Mouse (Mus musculus) brain, embryonic 14.5 days (tissue): Measurements from ENCODE around the gene Iqsec3.

Experiments used
- CTCF ChIP-seq: fragments of 200-500 bp; IDR thresholded peaks from 2 replicates; pipeline ENCODE4 v1.5.1; 2012; ENCODE audit warnings: inconsistent platforms, mild to moderate bottlenecking, moderate library complexity, borderline replicate concordance; ENCODE audit not compliant: insufficient read depth, insufficient read length; ENCODE audit errors: extremely low read depth
- POLR2A ChIP-seq: fragments of 200-500 bp; IDR thresholded peaks from 2 replicates; pipeline ENCODE4 v1.6.1; 2012; ENCODE audit warnings: mild to moderate bottlenecking, inconsistent platforms, borderline replicate concordance; ENCODE audit not compliant: poor library complexity, insufficient read depth, insufficient read length, severe bottlenecking; ENCODE audit errors: extremely low read depth

- TF ChIP-seq POLR2A (no peak), CTCF (no peak)
Measured at GRCm38 (mm10) chr6:121343771-121344123, 129.7 kb downstream of the Iqsec3 start.
